Mouse (Mus musculus): ENCODE data around the gene Nop9. TPM values are rescaled to one million over a fixed set of nuclear protein-coding genes. Genes with fewer than 3 reads are reported as not detected.

Gene Nop9
- 10 to 100 TPM; 10.5 to 12.5 TPM for total RNA-seq (2021)

- intact Hi-C loops (cut with DNase I): loop anchor here (1.0 kb wide), 1 partner anchor 63 kb away; no protein-coding TSS in a partner anchor
- peak; percentile 87 to 91 for DNase-seq (ENCODE audit: low spot score in 2 of 2)
These were observed at the start of gene Nop9, which contains the start of gene Dhrs1 for GRCm38 (mm10) chr14:55745180-55745860. Gene Nop9 (plus strand): TSS chr14:55745693. Gene Dhrs1 (minus strand): TSS chr14:55745690.

GRCm38 (mm10) chr14:55697226-55697625 is 48.3 kb upstream of the Nop9 start:
- no peak for DNase-seq (ENCODE audit: low spot score in 2 of 2)
- intact Hi-C loops (cut with DNase I): no loop called here

GRCm38 (mm10) chr14:55701131-55701530 is 44.4 kb upstream of the Nop9 start:
- DNase-seq (ENCODE audit: low spot score in 2 of 2): no peak
- intact Hi-C loops (cut with DNase I): no loop called here

- intact Hi-C loops (cut with DNase I): no loop called here
- DNase-seq (ENCODE audit: low spot score in 2 of 2): no peak
These were observed 42.7 kb upstream of the Nop9 start for GRCm38 (mm10) chr14:55702761-55703160.

GRCm38 (mm10) chr14:55706051-55706600 is 39.4 kb upstream of the Nop9 start:
- intact Hi-C loops (cut with DNase I): no loop called here
- no peak for DNase-seq (ENCODE audit: low spot score in 2 of 2)

- intact Hi-C loops (cut with DNase I): no loop called here
- no peak for DNase-seq (ENCODE audit: low spot score in 2 of 2)
These were observed 38.1 kb upstream of the Nop9 start for GRCm38 (mm10) chr14:55707397-55707796.

- DNase-seq (ENCODE audit: low spot score in 2 of 2): no peak
- intact Hi-C loops (cut with DNase I): no loop called here
These were observed 36.0 kb upstream of the Nop9 start for GRCm38 (mm10) chr14:55709509-55709908.

GRCm38 (mm10) chr14:55711786-55712185 is 33.7 kb upstream of the Nop9 start:
- intact Hi-C loops (cut with DNase I): no loop called here
- DNase-seq (ENCODE audit: low spot score in 2 of 2): no peak

- intact Hi-C loops (cut with DNase I): no loop called here
- DNase-seq (ENCODE audit: low spot score in 2 of 2): no peak
These were observed 32.3 kb upstream of the Nop9 start for GRCm38 (mm10) chr14:55713007-55713728.

- intact Hi-C loops (cut with DNase I): no loop called here
- DNase-seq (ENCODE audit: low spot score in 2 of 2): no peak
These were observed 31.8 kb upstream of the Nop9 start, which contains the start of gene Tgm1 for GRCm38 (mm10) chr14:55713729-55714122. Gene Tgm1 (minus strand): TSS chr14:55713926.

- DNase-seq (ENCODE audit: low spot score in 2 of 2): no peak
- intact Hi-C loops (cut with DNase I): no loop called here
These were observed 30.6 kb upstream of the Nop9 start for GRCm38 (mm10) chr14:55714893-55715292.

- intact Hi-C loops (cut with DNase I): no loop called here
- DNase-seq (ENCODE audit: low spot score in 2 of 2): no peak
These were observed 29.2 kb upstream of the Nop9 start for GRCm38 (mm10) chr14:55716271-55716670.

- intact Hi-C loops (cut with DNase I): no loop called here
- DNase-seq (ENCODE audit: low spot score in 2 of 2): no peak
These were observed 28.6 kb upstream of the Nop9 start for GRCm38 (mm10) chr14:55716884-55717283.

- intact Hi-C loops (cut with DNase I): no loop called here
These were observed 25.8 kb upstream of the Nop9 start for GRCm38 (mm10) chr14:55719737-55720136.

GRCm38 (mm10) chr14:55720666-55721065 is 24.8 kb upstream of the Nop9 start:
- intact Hi-C loops (cut with DNase I): no loop called here
- no peak for DNase-seq (ENCODE audit: low spot score in 2 of 2)

More at GRCm38 (mm10) chr14:55719737-55720136, 25.8 kb upstream of the Nop9 start:
- peak in 1 of 2 experiments; percentile 11 for DNase-seq (ENCODE audit: low spot score in 2 of 2)

GRCm38 (mm10) chr14:55721076-55721475 is 24.4 kb upstream of the Nop9 start:
- intact Hi-C loops (cut with DNase I): no loop called here
- no peak for DNase-seq (ENCODE audit: low spot score in 2 of 2)

GRCm38 (mm10) chr14:55721700-55722437 is 23.6 kb upstream of the Nop9 start, which contains the start of gene Rabggta:
Gene Rabggta (minus strand): TSS chr14:55722263.
- peak; percentile 88 to 92 for DNase-seq (ENCODE audit: low spot score in 2 of 2)
- intact Hi-C loops (cut with DNase I): loop anchor here (2.0 kb wide), 1 partner anchor 39 kb away; no protein-coding TSS in a partner anchor

- intact Hi-C loops (cut with DNase I): loop anchor here (2.0 kb wide), 1 partner anchor 40 kb away; no protein-coding TSS in a partner anchor
- no peak for DNase-seq (ENCODE audit: low spot score in 2 of 2)
These were observed 23.0 kb upstream of the Nop9 start for GRCm38 (mm10) chr14:55722438-55722945.

- DNase-seq (ENCODE audit: low spot score in 2 of 2): no peak
- intact Hi-C loops (cut with DNase I): loop anchor here (2.0 kb wide), 1 partner anchor 41 kb away; no protein-coding TSS in a partner anchor
These were observed 22.1 kb upstream of the Nop9 start for GRCm38 (mm10) chr14:55723433-55723832.
